Mouse (Mus musculus): ENCODE measurements around the gene Cenpf.
A peak's percentile ranks its signal among the peaks of the same experiment; 100 is the strongest.

Cenpf gene

GRCm38 (mm10) chr1:189687654-189688387 is at the start of gene Cenpf:
TSS of gene Cenpf (minus strand) at chr1:189688086.
- DNase-seq (ENCODE audit: low spot score in 2 of 2): peak; percentile 99 to 100

GRCm38 (mm10) chr1:189732156-189732555 is 44.3 kb upstream of the Cenpf start:
- no peak for DNase-seq (ENCODE audit: low spot score in 2 of 2)

GRCm38 (mm10) chr1:189731697-189732096 is 43.8 kb upstream of the Cenpf start:
- no peak for DNase-seq (ENCODE audit: low spot score in 2 of 2)

- no peak for DNase-seq (ENCODE audit: low spot score in 2 of 2)
Measured at GRCm38 (mm10) chr1:189729141-189729815, 41.4 kb upstream of the Cenpf start.

- DNase-seq (ENCODE audit: low spot score in 2 of 2): no peak
Measured at GRCm38 (mm10) chr1:189728784-189729115, 40.9 kb upstream of the Cenpf start.

GRCm38 (mm10) chr1:189727884-189728783 is 40.2 kb upstream of the Cenpf start, which contains the start of gene Ptpn14:
TSS of gene Ptpn14 (plus strand) at chr1:189728268.
- DNase-seq (ENCODE audit: low spot score in 2 of 2): peak; percentile 46 to 61

GRCm38 (mm10) chr1:189727346-189727883 is 39.5 kb upstream of the Cenpf start:
- DNase-seq (ENCODE audit: low spot score in 2 of 2): no peak

GRCm38 (mm10) chr1:189726121-189726520 is 38.2 kb upstream of the Cenpf start:
- no peak for DNase-seq (ENCODE audit: low spot score in 2 of 2)

- DNase-seq (ENCODE audit: low spot score in 2 of 2): no peak
Measured at GRCm38 (mm10) chr1:189718600-189718999, 30.7 kb upstream of the Cenpf start.

GRCm38 (mm10) chr1:189717546-189717945 is 29.7 kb upstream of the Cenpf start:
- DNase-seq (ENCODE audit: low spot score in 2 of 2): no peak

- DNase-seq (ENCODE audit: low spot score in 2 of 2): no peak
Measured at GRCm38 (mm10) chr1:189715915-189716797, 28.3 kb upstream of the Cenpf start.

- DNase-seq (ENCODE audit: low spot score in 2 of 2): no peak
Measured at GRCm38 (mm10) chr1:189709001-189709400, 21.1 kb upstream of the Cenpf start.

GRCm38 (mm10) chr1:189707419-189707818 is 19.5 kb upstream of the Cenpf start:
- no peak for DNase-seq (ENCODE audit: low spot score in 2 of 2)

- DNase-seq (ENCODE audit: low spot score in 2 of 2): no peak
Measured at GRCm38 (mm10) chr1:189707014-189707413, 19.1 kb upstream of the Cenpf start.

- DNase-seq (ENCODE audit: low spot score in 2 of 2): no peak
Measured at GRCm38 (mm10) chr1:189706040-189706645, 18.3 kb upstream of the Cenpf start.

- no peak for DNase-seq (ENCODE audit: low spot score in 2 of 2)
Measured at GRCm38 (mm10) chr1:189703591-189703990, 15.7 kb upstream of the Cenpf start.

GRCm38 (mm10) chr1:189703156-189703555 is 15.3 kb upstream of the Cenpf start:
- no peak for DNase-seq (ENCODE audit: low spot score in 2 of 2)

GRCm38 (mm10) chr1:189700990-189701389 is 13.1 kb upstream of the Cenpf start:
- peak; percentile 76 to 85 for DNase-seq (ENCODE audit: low spot score in 2 of 2)

- DNase-seq (ENCODE audit: low spot score in 2 of 2): no peak
Measured at GRCm38 (mm10) chr1:189700186-189700585, 12.3 kb upstream of the Cenpf start.

- no peak for DNase-seq (ENCODE audit: low spot score in 2 of 2)
Measured at GRCm38 (mm10) chr1:189698416-189698815, 10.5 kb upstream of the Cenpf start.

GRCm38 (mm10) chr1:189695321-189695720 is 7.4 kb upstream of the Cenpf start:
- no peak for DNase-seq (ENCODE audit: low spot score in 2 of 2)
